Mouse (Mus musculus): ENCODE measurements around the gene Kprp.
"Not testable (repeated sequence)": the region's sequence is repeated elsewhere in the genome, so short reads cannot be mapped to it uniquely, and the experiment has no call there.

The Kprp gene

GRCm38 (mm10) chr3:92827108-92827507 lies at the start of gene Kprp:
Kprp (minus strand) TSS chr3:92827247.
- no peak for DNase-seq (ENCODE audit: low spot score)

DNA sequence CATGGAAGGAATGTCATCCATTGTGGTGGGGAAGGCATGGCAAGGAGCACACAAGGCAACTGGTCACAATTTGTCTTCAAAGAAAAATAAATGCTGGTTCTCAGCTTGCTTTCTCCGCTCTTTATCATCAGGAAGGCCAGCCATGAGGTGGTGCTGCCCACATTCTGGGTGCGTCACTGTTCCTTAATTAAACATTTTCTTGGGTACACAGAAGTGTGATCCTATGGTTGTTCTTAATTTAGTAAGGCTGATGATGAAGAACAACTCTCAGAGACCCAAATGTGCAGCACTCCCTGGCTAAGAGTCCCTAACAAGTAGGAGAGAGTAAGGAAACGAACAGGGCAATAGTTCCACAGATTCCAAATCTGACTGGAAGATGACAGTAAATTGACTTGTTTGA lies 47.1 kb upstream of the Kprp start:
- DNase-seq (ENCODE audit: low spot score): no peak

DNA sequence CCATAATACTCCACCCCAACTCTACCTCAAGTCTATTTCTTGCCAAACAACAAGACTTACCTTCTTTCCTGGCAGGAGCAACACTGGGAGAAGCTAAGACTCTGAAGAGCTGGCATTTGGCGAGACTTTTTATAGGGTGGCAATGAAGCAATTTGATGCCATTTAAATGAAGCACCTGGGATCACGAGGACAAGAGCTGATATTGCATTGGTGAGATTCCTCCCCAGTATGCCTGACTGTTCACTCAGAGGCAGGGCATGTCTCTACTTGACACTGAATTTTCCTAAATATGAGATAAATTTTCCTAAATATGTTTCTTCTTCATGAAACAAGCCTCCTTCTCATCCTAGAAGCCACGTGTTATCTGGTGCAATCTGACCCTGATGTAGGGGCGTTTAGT lies 43.1 kb upstream of the Kprp start, which contains the start of gene 2310050C09Rik:
Gene 2310050C09Rik (minus strand): TSS at position 101 of the 400 bp plus-strand sequence.
- no peak for DNase-seq (ENCODE audit: low spot score)

DNA sequence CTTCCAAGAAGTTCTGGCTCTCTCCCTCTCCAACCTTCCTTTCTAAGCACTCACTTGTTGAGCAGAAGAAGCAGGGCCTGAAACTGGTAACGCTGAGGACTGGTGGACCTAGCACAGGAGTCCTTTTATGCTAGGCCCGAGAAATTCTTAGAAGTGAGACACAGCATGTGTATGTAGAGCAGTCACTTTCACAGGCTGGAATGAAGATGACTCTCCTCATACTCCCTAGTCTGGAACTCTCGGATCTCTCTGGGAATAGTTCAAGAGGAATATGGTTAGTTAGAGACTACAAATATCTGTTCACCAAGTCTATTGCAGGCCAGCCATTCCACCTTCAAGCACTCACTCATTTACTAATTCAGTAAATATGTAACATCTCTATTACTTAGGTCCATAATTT lies 24.1 kb upstream of the Kprp start, which contains the start of gene Lce1l:
Gene Lce1l (minus strand): TSS at position 101 of the 400 bp plus-strand sequence.
- no peak for DNase-seq (ENCODE audit: low spot score)

GRCm38 (mm10) chr3:92825808-92826207 lies 1.2 kb downstream of the Kprp start:
- DNase-seq (ENCODE audit: low spot score): no peak

- not testable (repeated sequence) for DNase-seq (ENCODE audit: low spot score)
These were observed 11.0 kb downstream of the Kprp start for GRCm38 (mm10) chr3:92816036-92816435.

DNA sequence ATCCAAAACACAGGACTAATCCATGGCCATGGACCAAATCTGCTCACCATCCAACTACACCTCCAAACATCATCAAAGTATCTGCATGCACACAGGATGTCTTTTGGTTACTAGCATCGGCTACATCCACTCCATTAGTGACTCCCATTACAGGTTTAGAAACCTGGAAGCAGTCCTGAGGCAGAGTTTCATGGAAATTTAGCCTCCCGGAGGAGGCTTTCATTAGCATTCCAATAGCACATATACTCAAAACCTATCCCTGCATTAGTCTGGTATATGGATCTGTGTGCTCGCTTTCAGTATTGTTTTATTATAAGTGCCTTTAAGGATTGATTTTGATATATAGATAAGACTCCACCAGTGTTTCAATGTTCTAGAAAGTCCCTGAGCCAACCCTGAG lies 11.5 kb downstream of the Kprp start:
- DNase-seq (ENCODE audit: low spot score): no peak

DNA sequence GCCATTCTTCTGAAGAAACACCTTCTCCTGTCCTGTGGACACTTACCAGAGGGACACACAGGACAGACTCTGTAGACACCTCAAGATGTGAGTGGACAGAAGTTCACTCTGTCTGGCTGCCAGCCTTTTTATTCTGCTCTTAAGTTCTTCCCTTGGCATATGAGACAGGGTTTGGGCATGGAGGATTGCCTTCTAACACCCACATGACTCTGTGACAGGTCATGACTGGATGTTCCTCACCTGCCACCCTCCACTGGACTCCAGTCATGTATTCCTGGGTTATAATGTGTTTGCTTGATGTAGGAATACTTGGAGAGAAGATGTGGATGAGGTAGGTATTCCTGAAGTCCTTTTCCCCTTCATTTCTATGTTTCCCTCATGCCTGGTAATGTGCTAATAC lies 19.3 kb downstream of the Kprp start, which contains the start of gene Lce1k:
Gene Lce1k (minus strand): TSS at position 101 of the 400 bp plus-strand sequence.
- DNase-seq (ENCODE audit: low spot score): no peak

- no peak for DNase-seq (ENCODE audit: low spot score)
These were observed 36.6 kb downstream of the Kprp start, which contains the start of gene Lce1j for GRCm38 (mm10) chr3:92790414-92790813. Lce1j (minus strand) TSS chr3:92790514.

- no peak for DNase-seq (ENCODE audit: low spot score)
These were observed 48.2 kb downstream of the Kprp start, which contains the start of gene Lce1i for GRCm38 (mm10) chr3:92778799-92779198. Lce1i (minus strand) TSS chr3:92778899.

Measured in embryo, embryonic 10.5 days (tissue).